Mouse (Mus musculus) intestine, postnatal 0 days (tissue): ENCODE data around the gene Htr6. TPM values are rescaled to one million over a fixed set of nuclear protein-coding genes. Genes with fewer than 3 reads are reported as not detected.

Source experiments
- ATAC-seq: fragments of 200-750 bp; cut with Nextera tagmentation; 2 replicates; pipeline ENCODE4 v1.8.0; 2017; ENCODE audit warnings: mild to moderate bottlenecking, moderate TSS enrichment, moderate library complexity
- H3K27ac ChIP-seq: fragments of 300-500 bp; sonication (generic); 2 replicates; pipeline ENCODE4 v1.5.1; 2014; ENCODE audit warnings: mild to moderate bottlenecking, low read depth, low read length, moderate library complexity
- H3K27me3 ChIP-seq: fragments of 300-500 bp; sonication (generic); replicated peaks from 2 replicates; pipeline ENCODE4 v1.6.1; 2014; ENCODE audit warnings: low read length, mixed read lengths; ENCODE audit not compliant: control insufficient read depth, insufficient read depth
- H3K36me3 ChIP-seq: fragments of 300-500 bp; sonication (generic); 2 replicates; pipeline ENCODE4 v1.6.1; 2014; ENCODE audit warnings: mild to moderate bottlenecking, moderate library complexity; ENCODE audit not compliant: control insufficient read depth, insufficient read depth
- H3K4me1 ChIP-seq: fragments of 300-500 bp; sonication (generic); replicated peaks from 2 replicates; pipeline ENCODE4 v1.6.1; 2014; ENCODE audit warnings: antibody characterized with exemption, low read length, mixed read lengths; ENCODE audit not compliant: control insufficient read depth, insufficient read depth
- H3K4me2 ChIP-seq: fragments of 300-500 bp; sonication (generic); replicated peaks from 2 replicates; pipeline ENCODE4 v1.6.1; 2014; ENCODE audit warnings: low read depth, mild to moderate bottlenecking, moderate library complexity
- H3K4me3 ChIP-seq: fragments of 300-500 bp; sonication (generic); 2 replicates; pipeline ENCODE4 v1.5.1; 2014; ENCODE audit warnings: low read depth, low read length
- H3K9ac ChIP-seq: fragments of 300-500 bp; sonication (generic); 2 replicates; pipeline ENCODE4 v1.6.1; 2014; ENCODE audit warnings: mild to moderate bottlenecking, low read depth, low read length
- H3K9me3 ChIP-seq: fragments of 300-500 bp; sonication (generic); 2 replicates; pipeline ENCODE4 v1.6.1; 2016; ENCODE audit warnings: mixed run types; ENCODE audit not compliant: control insufficient read depth
- CTCF ChIP-seq: sonication (generic); IDR thresholded peaks from 2 replicates; pipeline ENCODE4 v1.5.1; 2016; ENCODE audit warnings: low read depth, mild to moderate bottlenecking, control low read depth, antibody characterized with exemption, moderate library complexity
- WGBS: fragments of 180-500 bp; shearing (Covaris S2); extraction: QIAGEN DNeasy Blood & Tissue Kit; methylation state at CpG from one replicate; pipeline ENCODE4 v1.1.7; 2014; 5-methylcytosine and 5-hydroxymethylcytosine counted together
- polyA plus RNA-seq: library from polyadenylated mRNA; unstranded; fragments of >200 nt; fragmentation: Nextera tagmentation; extraction: Ambion mirVana; gene quantifications from 2 replicates; pipeline ENCODE4 v1.2.1, GENCODE M21; 2015

Gene Htr6
- polyA plus RNA-seq, 1 experiment from 2014 or later, result not detected

DNA sequence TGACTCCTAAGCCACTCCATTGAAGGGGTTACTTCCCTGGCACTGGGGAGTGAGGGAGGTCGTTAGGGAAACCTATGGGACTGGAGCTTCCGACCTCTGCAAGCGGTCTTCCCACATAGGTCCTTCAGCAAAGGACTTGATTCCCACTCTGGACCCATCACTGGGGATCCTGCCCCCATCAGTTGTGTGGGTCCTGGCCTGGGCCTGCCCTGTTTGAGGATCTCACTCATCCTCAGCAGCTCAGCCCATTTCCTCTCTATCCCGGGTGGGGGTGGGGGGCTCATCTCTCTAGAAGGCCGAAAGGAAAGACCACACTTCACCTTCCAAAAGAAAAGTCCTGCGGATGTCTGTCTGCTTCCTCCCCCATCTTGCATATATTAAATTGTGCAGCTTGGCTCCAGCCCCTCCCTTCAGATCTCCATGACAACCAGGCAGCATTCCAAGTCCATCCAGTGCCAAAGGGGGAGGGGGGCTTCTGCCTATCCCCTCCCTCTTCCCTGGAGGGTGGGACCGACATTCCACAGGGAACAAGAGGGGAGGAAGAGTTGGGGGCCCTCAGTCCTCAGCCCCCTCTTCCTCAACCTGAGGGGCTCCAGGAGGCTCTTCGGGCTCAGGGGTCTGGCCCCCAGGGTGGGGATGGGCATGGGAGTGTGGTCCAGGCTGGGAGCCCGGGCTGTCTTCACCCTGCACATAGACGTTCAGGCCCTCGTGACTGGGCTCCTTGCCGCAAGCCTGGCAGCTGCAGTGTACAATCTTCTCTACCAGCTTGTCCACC, 7.6 kb upstream of the Htr6 start:
- Histone ChIP-seq H3K27ac (no peak overlapping the region), H3K27me3 (no peaks in the 10 kb centered on the region), H3K4me1 (0 out of 2 replicates have a peak, but pooled peaks cover 8% of the 10 kb centered on the region), H3K36me3 (no peaks in the 10 kb centered on the region), H3K4me3 (no peak overlapping the region), H3K4me2 (no peak overlapping the region), H3K9ac (no peak overlapping the region), H3K9me3 (no peaks in the 10 kb centered on the region)
- WGBS, result 43% methylated on average over 12 of the region's 12 CpGs
- TF ChIP-seq CTCF, result no peak
- no peak for ATAC-seq

GRCm38 (mm10) chr4:139081270-139081931, 6.0 kb upstream of the Htr6 start:
- Histone ChIP-seq H3K9me3 (no peaks in the 10 kb centered on the region), H3K4me1 (0 out of 2 replicates have a peak, but pooled peaks cover 8% of the 10 kb centered on the region), H3K4me3 (no peak overlapping the region), H3K27ac (no peak overlapping the region), H3K9ac (no peak overlapping the region), H3K27me3 (peaks cover 5% of the 10 kb centered on the region), H3K36me3 (no peaks in the 10 kb centered on the region), H3K4me2 (no peak overlapping the region)
- TF ChIP-seq CTCF, result no peak
- ATAC-seq, result no peak
- 81% methylated on average over 18 of the region's 18 CpGs for WGBS

- H3K27me3 ChIP-seq, result peaks cover 16% of the 10 kb centered on the region
- WGBS, result 93% methylated on average over 7 of the region's 7 CpGs
- no peak for TF ChIP-seq CTCF
- H3K4me3 ChIP-seq, result no peak overlapping the region
- H3K9ac ChIP-seq, result no peak overlapping the region
- H3K4me1 ChIP-seq, result peaks cover 11% of the 10 kb centered on the region; the same call in 1 of the 2 replicates
- H3K27ac ChIP-seq, result no peak overlapping the region
- no peak overlapping the region for H3K4me2 ChIP-seq
- ATAC-seq, result no peak
- H3K9me3 ChIP-seq, result no peaks in the 10 kb centered on the region
- no peaks in the 10 kb centered on the region for H3K36me3 ChIP-seq
These were observed 4.9 kb upstream of the Htr6 start for GRCm38 (mm10) chr4:139080259-139080658.

DNA sequence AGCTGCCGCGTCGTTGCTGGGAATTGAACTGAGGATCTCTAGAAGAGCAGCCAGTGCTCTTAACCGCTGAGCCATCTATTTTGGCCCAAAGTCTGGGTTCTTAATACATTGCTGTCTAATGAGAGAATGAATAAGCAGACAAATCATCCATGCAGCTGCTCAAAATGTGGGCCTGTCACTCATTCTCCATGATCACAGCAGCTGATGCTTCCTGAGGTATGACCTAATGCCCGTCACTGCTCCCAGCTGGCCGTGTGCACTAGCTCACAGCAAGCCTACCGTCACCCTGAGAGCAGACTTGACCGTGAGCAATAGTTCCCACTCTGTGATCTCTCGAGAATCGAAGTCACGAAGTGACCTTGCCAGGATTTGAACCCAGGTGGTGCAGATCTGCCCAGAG, 4.1 kb upstream of the Htr6 start:
- Histone ChIP-seq H3K9me3 (no peaks in the 10 kb centered on the region), H3K27ac (no peak overlapping the region), H3K4me3 (no peak overlapping the region), H3K9ac (no peak overlapping the region), H3K4me2 (no peak overlapping the region), H3K27me3 (peaks cover 24% of the 10 kb centered on the region), H3K36me3 (no peaks in the 10 kb centered on the region), H3K4me1 (peaks cover 11% of the 10 kb centered on the region; the same call in 1 of the 2 replicates)
- 89% methylated on average over 11 of the region's 11 CpGs for WGBS
- ATAC-seq, result no peak
- TF ChIP-seq CTCF, result no peak

DNA sequence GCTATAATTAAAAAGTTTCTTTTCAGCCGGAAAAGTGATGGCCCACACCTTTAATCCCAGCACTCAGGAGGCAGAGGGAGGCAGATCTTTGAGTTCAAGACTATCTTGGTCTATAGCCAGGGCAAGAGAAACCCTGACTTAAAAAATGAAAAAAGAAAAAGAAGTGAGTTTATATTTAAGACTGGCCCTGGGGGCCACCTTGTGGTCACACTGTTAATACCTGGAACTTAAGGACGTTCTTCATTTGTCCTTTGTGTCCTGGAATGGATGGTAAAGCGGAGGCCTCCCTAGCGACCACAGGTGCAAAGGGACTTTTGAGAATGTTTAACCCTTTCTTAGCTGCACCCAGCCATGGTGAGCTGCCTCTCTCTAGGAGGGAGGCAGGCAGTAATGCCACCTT, 3.4 kb upstream of the Htr6 start:
- Histone ChIP-seq H3K9me3 (no peaks in the 10 kb centered on the region), H3K4me1 (peaks cover 11% of the 10 kb centered on the region; the same call in 1 of the 2 replicates), H3K27ac (no peak overlapping the region), H3K4me2 (no peak overlapping the region), H3K27me3 (peaks cover 32% of the 10 kb centered on the region), H3K4me3 (no peak overlapping the region), H3K36me3 (no peaks in the 10 kb centered on the region), H3K9ac (no peak overlapping the region)
- no peak for ATAC-seq
- 18% methylated on average over 4 of the region's 4 CpGs for WGBS
- peak; percentile 65 for TF ChIP-seq CTCF

GRCm38 (mm10) chr4:139078313-139078712, 2.9 kb upstream of the Htr6 start:
- Histone ChIP-seq H3K4me1 (peaks cover 11% of the 10 kb centered on the region; the same call in 1 of the 2 replicates), H3K9ac (no peak overlapping the region), H3K4me3 (no peak overlapping the region), H3K9me3 (no peaks in the 10 kb centered on the region), H3K27me3 (peaks cover 36% of the 10 kb centered on the region), H3K36me3 (no peaks in the 10 kb centered on the region), H3K27ac (no peak overlapping the region), H3K4me2 (no peak overlapping the region)
- WGBS, result 39% methylated on average over 2 of the region's 2 CpGs
- no peak for ATAC-seq
- TF ChIP-seq CTCF, result peak; percentile 73
